Mouse (Mus musculus) intestine, embryonic 14.5 days (tissue): Measurements from ENCODE around the gene Megf11. TPM values are rescaled to one million over a fixed set of nuclear protein-coding genes. Genes with fewer than 3 reads are reported as not detected.

ENCODE experiments used
- ATAC-seq: fragments of 200-750 bp; cut with Nextera tagmentation; replicated peaks from 2 replicates; pipeline ENCODE4 v1.8.0; 2017; ENCODE audit warnings: low read depth, moderate number of reproducible peaks, moderate TSS enrichment, moderate library complexity; ENCODE audit not compliant: low FRiP score, low TSS enrichment
- DNase-seq: peaks from one replicate; pipeline ENCODE4 v3.0.0-alpha.2; 2018; ENCODE audit warnings: low spot score
- H3K27ac ChIP-seq: fragments of 300-500 bp; sonication (generic); 2 replicates; pipeline ENCODE4 v1.5.1; 2014; ENCODE audit warnings: low read depth, mild to moderate bottlenecking, control low read depth
- H3K27me3 ChIP-seq: fragments of 300-500 bp; sonication (generic); replicated peaks from 2 replicates; pipeline ENCODE4 v1.6.1; 2014; ENCODE audit warnings: low read length, control low read depth; ENCODE audit not compliant: control insufficient read depth, insufficient read depth
- H3K36me3 ChIP-seq: fragments of 300-500 bp; sonication (generic); 2 replicates; pipeline ENCODE4 v1.6.1; 2014; ENCODE audit warnings: low read length, control low read depth; ENCODE audit not compliant: control insufficient read depth, insufficient read depth
- H3K4me1 ChIP-seq: fragments of 300-500 bp; sonication (generic); replicated peaks from 2 replicates; pipeline ENCODE4 v1.6.1; 2014; ENCODE audit warnings: low read length, control low read depth, mixed read lengths; ENCODE audit not compliant: control insufficient read depth, insufficient read depth
- H3K4me2 ChIP-seq: fragments of 300-500 bp; sonication (generic); 2 replicates; pipeline ENCODE4 v1.6.1; 2014; ENCODE audit warnings: low read length
- H3K4me3 ChIP-seq: fragments of 300-500 bp; sonication (generic); 2 replicates; pipeline ENCODE4 v1.5.1; 2014; ENCODE audit warnings: low read depth, low read length, control low read depth, mixed read lengths
- H3K9ac ChIP-seq: fragments of 300-500 bp; sonication (generic); 2 replicates; pipeline ENCODE4 v1.6.1; 2014; ENCODE audit warnings: mild to moderate bottlenecking, low read length
- H3K9me3 ChIP-seq: fragments of 300-500 bp; sonication (generic); 2 replicates; pipeline ENCODE4 v1.6.1; 2016; ENCODE audit warnings: low read length, control low read depth; ENCODE audit not compliant: control insufficient read depth
- WGBS: fragments of 180-500 bp; shearing (Covaris S2); extraction: QIAGEN DNeasy Blood & Tissue Kit; methylation state at CpG from one replicate; pipeline ENCODE4 v1.1.7; 2014; 5-methylcytosine and 5-hydroxymethylcytosine counted together
- polyA plus RNA-seq: library from polyadenylated mRNA; unstranded; fragments of >200 nt; fragmentation: Nextera tagmentation; extraction: Ambion mirVana; gene quantifications from 2 replicates; pipeline ENCODE4 v1.2.1, GENCODE M21; 2014

Megf11 gene
- polyA plus RNA-seq, 1 experiment from 2014 or later, result 1.1 TPM

DNA sequence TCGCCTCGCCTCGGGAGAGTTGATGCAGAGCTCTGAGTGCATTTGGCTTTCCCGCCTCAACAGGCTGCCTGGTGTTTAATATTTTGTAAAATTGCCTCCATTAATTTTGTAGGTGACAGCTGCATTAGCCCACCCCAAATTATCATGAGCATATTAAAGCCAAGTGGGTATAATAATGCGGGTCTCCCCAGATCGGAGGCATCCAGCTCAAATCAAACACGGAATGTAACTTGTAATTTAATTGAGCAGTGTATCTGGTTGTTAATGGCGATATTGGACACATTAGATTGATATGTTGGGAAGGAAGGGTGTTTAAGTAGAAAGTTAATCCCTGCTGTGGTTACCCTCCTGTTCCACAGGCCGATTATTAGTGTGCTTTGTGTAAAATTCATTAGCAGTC lies 264.0 kb downstream of the Megf11 start:
- no peaks in the 10 kb centered on the region for H3K9me3 ChIP-seq
- H3K4me2 ChIP-seq, result no peak overlapping the region
- ATAC-seq (no peak), DNase-seq (no peak)
- no peak overlapping the region for H3K27ac ChIP-seq
- H3K27me3 ChIP-seq, result no peaks in the 10 kb centered on the region
- no peaks in the 10 kb centered on the region for H3K4me1 ChIP-seq
- H3K36me3 ChIP-seq, result no peaks in the 10 kb centered on the region
- 66% methylated on average over 9 of the region's 9 CpGs for WGBS
- H3K9ac ChIP-seq, result no peak overlapping the region
- H3K4me3 ChIP-seq, result no peak overlapping the region

DNA sequence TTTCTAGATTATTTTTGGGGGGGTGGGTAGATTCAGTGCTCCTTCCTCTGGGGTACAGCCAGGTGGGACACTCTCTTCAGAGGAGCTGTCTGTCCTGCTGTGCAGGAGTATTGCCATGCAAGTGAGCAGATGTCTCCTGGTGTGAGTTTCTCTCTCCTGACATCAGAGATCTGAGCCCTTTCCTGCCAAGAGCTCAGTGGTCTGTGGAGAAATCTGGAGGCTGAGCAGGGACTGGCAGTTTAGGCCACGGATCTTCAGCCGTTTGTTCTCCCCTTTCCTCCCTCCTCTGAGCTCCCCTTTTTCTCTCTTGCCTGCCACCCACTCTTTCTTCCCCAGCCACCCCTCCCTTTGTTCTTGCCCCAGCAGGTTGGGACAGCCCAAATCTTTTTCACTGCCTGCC lies 264.5 kb downstream of the Megf11 start:
- Histone ChIP-seq H3K4me1 (no peaks in the 10 kb centered on the region), H3K27me3 (no peaks in the 10 kb centered on the region), H3K9me3 (no peaks in the 10 kb centered on the region), H3K27ac (no peak overlapping the region), H3K4me3 (no peak overlapping the region), H3K9ac (no peak overlapping the region), H3K36me3 (no peaks in the 10 kb centered on the region), H3K4me2 (no peak overlapping the region)
- 36% methylated on average over 2 of the region's 2 CpGs for WGBS
- DNase-seq (no peak), ATAC-seq (no peak)

DNA sequence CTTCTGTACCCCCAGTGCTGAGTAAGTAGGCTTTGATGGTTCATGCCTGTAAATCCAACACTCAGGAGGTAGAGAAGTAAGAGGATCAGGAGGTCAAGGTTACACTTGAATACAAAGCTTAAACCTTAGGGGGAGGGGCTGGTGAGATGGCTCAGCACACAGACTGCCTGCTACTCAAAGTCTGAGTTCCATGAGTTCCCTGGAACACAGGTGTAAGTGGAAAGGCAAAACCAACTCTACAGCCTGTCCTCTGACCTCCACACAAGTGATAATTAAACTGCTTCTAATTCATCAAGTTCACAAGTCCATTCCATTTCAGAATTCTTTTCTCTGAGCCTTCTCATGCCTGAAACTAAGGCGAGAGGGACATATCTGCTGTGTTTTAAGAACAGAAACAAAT lies 265.8 kb downstream of the Megf11 start:
- Histone ChIP-seq H3K27ac (no peak overlapping the region), H3K9me3 (no peaks in the 10 kb centered on the region), H3K27me3 (no peaks in the 10 kb centered on the region), H3K36me3 (no peaks in the 10 kb centered on the region), H3K4me2 (no peak overlapping the region), H3K4me3 (no peak overlapping the region), H3K4me1 (no peaks in the 10 kb centered on the region), H3K9ac (no peak overlapping the region)
- ATAC-seq (no peak), DNase-seq (no peak)
- WGBS, result 88% methylated on average over 1 of the region's 1 CpGs

DNA sequence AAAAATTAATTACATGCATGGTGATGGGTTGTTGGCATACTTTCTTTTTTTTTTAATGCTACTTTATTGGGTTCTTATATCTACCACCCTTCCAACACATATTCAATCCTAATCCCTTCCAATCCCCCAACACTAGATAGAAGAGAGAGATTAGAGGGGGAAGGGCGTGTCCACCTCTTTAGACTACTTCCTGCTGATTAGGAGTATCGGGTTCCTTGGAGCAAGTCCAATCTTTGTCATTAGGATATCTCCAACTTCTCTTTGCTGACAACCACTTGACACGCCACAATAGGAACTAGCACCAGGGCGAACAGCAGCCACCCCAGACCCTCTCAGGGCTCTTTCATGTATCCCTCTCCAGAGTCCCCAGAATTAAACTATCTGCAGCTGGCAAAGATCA lies 266.3 kb downstream of the Megf11 start:
- DNase-seq, result no peak
- no peak overlapping the region for H3K27ac ChIP-seq
- 58% methylated on average over 4 of the region's 4 CpGs for WGBS

DNA sequence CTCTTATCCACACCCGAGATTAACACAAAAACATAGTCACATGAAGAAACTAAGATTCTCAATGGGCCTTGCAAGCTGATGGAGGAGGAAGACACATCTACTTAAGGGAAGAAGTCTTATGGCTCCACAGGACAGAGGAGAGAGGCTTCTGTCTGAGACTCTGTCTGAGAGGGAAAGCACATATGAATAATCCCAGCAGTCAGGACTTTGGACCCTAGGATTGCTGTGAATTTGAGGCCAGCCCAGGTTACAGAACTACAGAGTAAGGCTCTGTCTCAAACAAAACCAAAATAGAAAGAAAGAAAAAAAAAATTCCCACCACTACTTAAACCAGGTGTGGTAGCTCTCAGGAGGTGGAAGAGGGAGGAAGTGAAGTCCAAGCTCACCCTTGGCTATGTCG lies 266.7 kb downstream of the Megf11 start:
- 61% methylated on average over 2 of the region's 2 CpGs for WGBS
- Histone ChIP-seq H3K27ac (no peak overlapping the region), H3K4me3 (no peak overlapping the region), H3K4me1 (no peaks in the 10 kb centered on the region), H3K4me2 (no peak overlapping the region), H3K9ac (no peak overlapping the region), H3K36me3 (no peaks in the 10 kb centered on the region), H3K27me3 (no peaks in the 10 kb centered on the region), H3K9me3 (no peaks in the 10 kb centered on the region)
- ATAC-seq (no peak), DNase-seq (no peak)

More for the DNA sequence above, 266.3 kb downstream of the Megf11 start:
- ATAC-seq, result no peak
- Histone ChIP-seq H3K4me1 (no peaks in the 10 kb centered on the region), H3K4me3 (no peak overlapping the region), H3K36me3 (no peaks in the 10 kb centered on the region), H3K4me2 (no peak overlapping the region), H3K9ac (no peak overlapping the region), H3K27me3 (no peaks in the 10 kb centered on the region), H3K9me3 (no peaks in the 10 kb centered on the region)

DNA sequence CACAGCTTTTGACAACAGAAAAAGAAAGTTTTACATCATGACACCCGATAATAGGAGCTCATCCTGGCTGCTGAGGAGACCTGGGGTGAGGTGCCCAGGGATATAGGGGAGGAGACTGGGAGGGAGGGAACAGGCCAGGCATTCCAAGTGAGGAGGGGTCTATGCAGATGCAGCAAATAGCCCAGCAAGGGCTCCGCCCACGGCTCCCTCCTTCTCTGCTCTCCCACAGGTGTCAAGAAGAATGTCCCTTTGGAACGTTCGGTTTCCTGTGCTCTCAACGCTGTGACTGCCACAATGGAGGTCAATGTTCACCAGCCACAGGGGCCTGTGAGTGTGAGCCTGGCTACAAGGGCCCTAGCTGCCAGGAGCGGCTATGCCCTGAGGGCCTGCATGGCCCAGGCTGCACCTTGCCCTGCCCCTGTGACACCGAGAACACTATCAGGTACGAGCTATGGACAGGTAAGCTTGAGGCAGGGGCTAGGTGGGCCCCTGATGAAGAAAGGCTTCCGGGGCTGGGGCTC lies 267.5 kb downstream of the Megf11 start:
- ATAC-seq, result no peak

DNA sequence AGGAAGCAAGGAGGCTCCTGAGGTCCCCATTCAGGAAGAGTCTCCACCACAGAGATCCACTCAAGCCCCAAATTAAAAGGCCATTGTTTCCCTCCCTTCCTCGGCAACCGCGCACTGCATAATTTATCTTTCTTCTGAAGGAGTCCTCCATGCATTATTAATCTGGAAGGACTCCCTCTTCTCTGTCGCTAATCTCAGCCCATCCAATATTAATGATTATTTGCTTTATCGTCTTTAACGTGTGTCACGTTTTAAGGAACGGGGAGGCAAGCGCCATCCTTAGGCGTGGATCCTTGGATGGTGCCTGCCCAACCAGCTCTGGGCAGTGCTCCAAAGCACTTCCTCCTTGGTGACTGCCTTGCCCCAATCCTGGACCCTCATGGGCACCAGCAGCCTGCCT lies 269.3 kb downstream of the Megf11 start:
- Histone ChIP-seq H3K4me3 (no peak overlapping the region), H3K27ac (no peak overlapping the region), H3K4me2 (no peak overlapping the region), H3K9me3 (no peaks in the 10 kb centered on the region), H3K27me3 (no peaks in the 10 kb centered on the region), H3K4me1 (no peaks in the 10 kb centered on the region), H3K36me3 (no peaks in the 10 kb centered on the region), H3K9ac (no peak overlapping the region)
- DNase-seq (no peak), ATAC-seq (no peak)
- 89% methylated on average over 10 of the region's 10 CpGs for WGBS

More for the DNA sequence above, 267.5 kb downstream of the Megf11 start:
- H3K27me3 ChIP-seq, result no peaks in the 10 kb centered on the region
- no peak overlapping the region for H3K4me3 ChIP-seq
- H3K9me3 ChIP-seq, result no peaks in the 10 kb centered on the region
- WGBS, result 53% methylated on average over 10 of the region's 10 CpGs
- H3K4me2 ChIP-seq, result no peak overlapping the region
- DNase-seq, result no peak
- no peaks in the 10 kb centered on the region for H3K36me3 ChIP-seq
- H3K4me1 ChIP-seq, result no peaks in the 10 kb centered on the region
- no peak overlapping the region for H3K27ac ChIP-seq
- no peak overlapping the region for H3K9ac ChIP-seq

DNA sequence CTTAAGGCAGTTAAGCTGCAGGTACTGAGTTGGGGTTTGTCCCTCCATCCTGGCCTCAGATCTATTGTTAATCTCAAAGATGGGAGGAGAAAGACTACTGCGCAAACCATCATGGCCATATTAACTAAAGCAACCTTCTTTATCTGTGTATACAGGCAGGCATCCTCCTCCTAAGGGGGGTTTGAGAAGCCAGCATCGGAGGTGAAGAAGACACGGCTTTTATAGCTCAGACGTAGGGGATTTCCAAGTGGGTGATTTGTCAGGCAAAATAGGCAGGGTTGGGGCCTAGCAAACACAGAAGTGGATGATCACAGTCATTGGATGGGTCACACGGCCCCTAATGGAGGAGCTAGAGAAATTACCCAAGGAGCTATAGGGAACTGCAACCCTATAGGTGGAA lies 271.2 kb downstream of the Megf11 start:
- Histone ChIP-seq H3K27ac (no peak overlapping the region), H3K9ac (no peak overlapping the region), H3K27me3 (no peaks in the 10 kb centered on the region), H3K4me2 (no peak overlapping the region), H3K4me1 (no peaks in the 10 kb centered on the region), H3K36me3 (no peaks in the 10 kb centered on the region), H3K9me3 (no peaks in the 10 kb centered on the region), H3K4me3 (no peak overlapping the region)
- no peak for DNase-seq
- WGBS, result 80% methylated on average over 5 of the region's 5 CpGs
- no peak for ATAC-seq

DNA sequence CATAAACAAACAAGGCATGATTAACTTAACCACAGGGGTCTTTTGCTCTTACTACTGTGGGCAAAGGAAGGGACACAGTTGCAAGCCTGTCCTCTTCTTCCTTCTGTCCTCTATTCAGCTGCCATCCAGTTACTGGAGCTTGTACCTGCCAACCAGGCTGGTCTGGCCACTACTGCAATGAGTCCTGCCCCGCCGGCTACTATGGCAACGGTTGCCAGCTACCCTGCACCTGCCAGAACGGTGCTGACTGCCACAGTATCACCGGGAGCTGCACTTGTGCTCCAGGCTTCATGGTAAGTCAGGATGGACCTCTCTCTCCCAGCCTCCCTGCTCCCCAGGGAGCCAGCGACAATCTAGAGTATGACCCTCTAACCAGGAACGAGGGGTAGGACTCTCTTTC lies 274.8 kb downstream of the Megf11 start:
- ATAC-seq, result no peak
- Histone ChIP-seq H3K4me1 (no peaks in the 10 kb centered on the region), H3K4me2 (no peak overlapping the region), H3K4me3 (no peak overlapping the region), H3K27ac (no peak overlapping the region), H3K27me3 (no peaks in the 10 kb centered on the region), H3K9ac (no peak overlapping the region), H3K9me3 (no peaks in the 10 kb centered on the region), H3K36me3 (no peaks in the 10 kb centered on the region)
- WGBS, result 70% methylated on average over 7 of the region's 7 CpGs
- no peak for DNase-seq
